In the genomic region with DNA sequence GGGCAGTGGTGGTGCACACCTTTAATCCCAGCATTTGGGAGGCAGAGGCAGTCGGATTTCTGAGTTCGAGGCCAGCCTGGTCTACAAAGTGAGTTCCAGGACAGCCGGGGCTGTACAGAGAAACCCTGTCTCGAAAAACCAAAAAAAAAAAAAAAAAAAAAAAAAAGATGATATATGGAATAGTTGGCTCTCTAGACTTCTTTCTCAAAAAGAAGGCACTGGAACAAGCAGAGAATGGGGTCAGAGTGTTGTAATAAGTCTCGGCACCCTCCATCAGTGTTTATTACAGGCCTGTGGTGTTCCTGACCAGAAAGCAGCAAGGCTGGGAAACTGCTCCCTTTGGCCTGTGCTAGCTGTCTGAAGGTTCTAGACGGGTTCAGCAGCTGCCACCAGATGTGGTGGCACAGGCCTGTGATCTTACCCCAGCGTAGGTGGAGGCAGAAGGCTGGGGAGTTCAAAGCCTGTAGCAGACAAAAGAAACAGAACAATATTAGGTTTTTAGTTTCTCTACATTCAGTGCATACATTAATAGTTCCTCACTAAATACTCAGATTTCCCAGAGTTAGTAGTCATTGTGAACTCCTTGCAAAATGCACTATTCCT, we compare ENCODE assay signal across 9 mouse cellular contexts. TPM values are rescaled to one million over a fixed set of nuclear protein-coding genes. Genes with fewer than 3 reads are reported as not detected.
DNase-seq lines count a peak whose midpoint lies in the region; ATAC-seq and TF ChIP-seq lines count a peak whose summit lies in the region.
"Had no signal": no experiment of that assay in that cellular context is flagged by ENCODE, and none has a peak within 500 bp of the region (broad histone marks: within the 10 kb centered on the region; RNA-seq: fewer than 3 reads in every experiment).

No protein-coding gene starts in this region.

- 0 out of 2 replicates have a peak overlapping the region, but pooled peaks have one; percentile 80 for H3K4me3 ChIP-seq in kidney, embryonic 16.5 days (ENCODE audit: low read length)
- no peak overlapping the region for H3K4me3 ChIP-seq in MEL (ENCODE audit: control insufficient read depth in 1 of 2, insufficient read depth in 1 of 2, low read depth in 2 of 2, low read length in 2 of 2)
- no peak overlapping the region for H3K4me3 ChIP-seq in forebrain, postnatal 0 days (ENCODE audit: low read depth, low read length)
- no peak overlapping the region for H3K4me3 ChIP-seq in midbrain, postnatal 0 days (ENCODE audit: low read depth, low read length)

- TF ChIP-seq CTCF in MEL (IDR thresholded peaks at IDR 0.05 in 2 of 3, conservative IDR thresholded peaks at IDR 0.05 in 1 of 3; ENCODE audit: control insufficient read depth in 1 of 3, insufficient read depth in 1 of 3, low read depth in 2 of 3, low read length in 3 of 3, poor library complexity in 1 of 3, severe bottlenecking in 1 of 3): no peak
- TF ChIP-seq CTCF in forebrain, postnatal 0 days (IDR thresholded peaks at IDR 0.05; ENCODE audit: low read depth): no peak
- no peak for TF ChIP-seq CTCF in midbrain, postnatal 0 days (IDR thresholded peaks at IDR 0.05)

- H3K9ac ChIP-seq in kidney, embryonic 16.5 days (replicated peaks; ENCODE audit: low read length): 0 out of 2 replicates have a peak overlapping the region, but pooled peaks have one; percentile 43
- peak overlapping the region; percentile 97 for H3K9ac ChIP-seq in MEL (ENCODE audit: control insufficient read depth, low read depth, low read length, poor library complexity, severe bottlenecking)
- peak overlapping the region; percentile 94; the same call in 1 of the 2 replicates for H3K9ac ChIP-seq in forebrain, postnatal 0 days
- H3K9ac ChIP-seq in midbrain, postnatal 0 days (replicated peaks; ENCODE audit: low read length, poor library complexity, severe bottlenecking): no peak overlapping the region
- H3K9ac ChIP-seq: limb, embryonic 15.5 days had no signal

- no peak for DNase-seq in kidney, adult 18-20 months
- DNase-seq in MEL (ENCODE audit: low read depth, low spot score): no peak
- DNase-seq in forebrain, postnatal 0 days: no peak
- no peak for DNase-seq in midbrain, postnatal 0 days (ENCODE audit: low spot score)
- DNase-seq in right cerebral cortex, postnatal 36 days (ENCODE audit: low spot score in 2 of 2): no peak
- DNase-seq in testis, postnatal 10 days (ENCODE audit: low spot score): no peak
- DNase-seq in kidney, adult 8-10 months: no peak

- H3K36me3 ChIP-seq in kidney, embryonic 16.5 days (ENCODE audit: insufficient read depth, low read length): peaks cover 20% of the 10 kb centered on the region
- H3K36me3 ChIP-seq in MEL (ENCODE audit: control insufficient read depth in 1 of 2, insufficient read depth in 2 of 2, low read length in 2 of 2): peaks cover 0 to 8% of the 10 kb centered on the region in 2 experiments; a peak in 2 of 4 replicates
- H3K36me3 ChIP-seq in forebrain, postnatal 0 days (ENCODE audit: insufficient read depth): 0 out of 2 replicates have a peak, but pooled peaks cover 21% of the 10 kb centered on the region
- H3K36me3 ChIP-seq in midbrain, postnatal 0 days (ENCODE audit: insufficient read depth, low read length): peaks cover 23% of the 10 kb centered on the region

- no peaks in the 10 kb centered on the region for H3K27me3 ChIP-seq in kidney, embryonic 16.5 days (ENCODE audit: insufficient read depth, low read length)
- no peaks in the 10 kb centered on the region for H3K27me3 ChIP-seq in MEL (ENCODE audit: control insufficient read depth in 1 of 2, insufficient read depth in 2 of 2, low read length in 2 of 2)
- no peaks in the 10 kb centered on the region for H3K27me3 ChIP-seq in forebrain, postnatal 0 days (ENCODE audit: insufficient read depth, low read length)
- H3K27me3 ChIP-seq in midbrain, postnatal 0 days (ENCODE audit: insufficient read depth, low read length): no peaks in the 10 kb centered on the region
- H3K27me3 ChIP-seq: limb, embryonic 15.5 days had no signal

- H3K27ac ChIP-seq in kidney, embryonic 16.5 days (ENCODE audit: low read length): no peak overlapping the region
- H3K27ac ChIP-seq in MEL (ENCODE audit: control insufficient read depth, low read depth, low read length): no peak overlapping the region
- no peak overlapping the region for H3K27ac ChIP-seq in forebrain, postnatal 0 days (ENCODE audit: low read depth, low read length)
- no peak overlapping the region for H3K27ac ChIP-seq in midbrain, postnatal 0 days (ENCODE audit: low read depth, low read length)

- no peak for TF ChIP-seq RAD21 in MEL (IDR thresholded peaks at IDR 0.05; ENCODE audit: low read depth, low read length)

- TF ChIP-seq EP300 in MEL (IDR thresholded peaks at IDR 0.05; ENCODE audit: low read depth in 1 of 2, low read length in 2 of 2): no peak

- H3K4me1 ChIP-seq in kidney, embryonic 16.5 days (ENCODE audit: insufficient read depth, low read length): peaks cover 6% of the 10 kb centered on the region; the same call in 1 of the 2 replicates
- peaks cover 0 to 13% of the 10 kb centered on the region in 2 experiments; a peak in 1 of 4 replicates for H3K4me1 ChIP-seq in MEL (ENCODE audit: control insufficient read depth in 1 of 2, insufficient read depth in 2 of 2, low read length in 2 of 2)
- peaks cover 6% of the 10 kb centered on the region for H3K4me1 ChIP-seq in forebrain, postnatal 0 days (ENCODE audit: insufficient read depth)
- peaks cover 5% of the 10 kb centered on the region; the same call in 1 of the 2 replicates for H3K4me1 ChIP-seq in midbrain, postnatal 0 days (ENCODE audit: insufficient read depth, low read length)

- peak overlapping the region; percentile 66; the same call in 1 of the 2 replicates for H3K4me2 ChIP-seq in kidney, embryonic 16.5 days (replicated peaks; ENCODE audit: low read depth, low read length)
- peak overlapping the region; percentile 56; the same call in 1 of the 2 replicates for H3K4me2 ChIP-seq in forebrain, postnatal 0 days (ENCODE audit: low read depth)
- peak overlapping the region; percentile 55 for H3K4me2 ChIP-seq in midbrain, postnatal 0 days (ENCODE audit: low read depth, low read length, poor library complexity, severe bottlenecking)

- peaks cover 9% of the 10 kb centered on the region for H3K79me2 ChIP-seq in MEL (ENCODE audit: control insufficient read depth, insufficient read depth, low read length, poor library complexity)

- no peak for TF ChIP-seq POLR2A in MEL (IDR thresholded peaks at IDR 0.05; ENCODE audit: control insufficient read depth in 1 of 2, insufficient read depth in 1 of 2, low read depth in 1 of 2, low read length in 2 of 2, poor library complexity in 1 of 2)

- 79% methylated on average over 7 of the region's 7 CpGs for WGBS in kidney, embryonic 16.5 days
- WGBS in forebrain, postnatal 0 days: 86% methylated on average over 7 of the region's 7 CpGs
- WGBS in midbrain, postnatal 0 days: 89% methylated on average over 7 of the region's 7 CpGs

- no peaks in the 10 kb centered on the region for H3K9me3 ChIP-seq in kidney, embryonic 16.5 days (ENCODE audit: low read length)
- no peaks in the 10 kb centered on the region for H3K9me3 ChIP-seq in MEL (replicated peaks; ENCODE audit: insufficient read depth, low read length)
- no peaks in the 10 kb centered on the region for H3K9me3 ChIP-seq in forebrain, postnatal 0 days (ENCODE audit: low read length)
- H3K9me3 ChIP-seq in midbrain, postnatal 0 days (ENCODE audit: low read length): no peaks in the 10 kb centered on the region
- H3K9me3 ChIP-seq: limb, embryonic 15.5 days had no signal

- ATAC-seq in kidney, embryonic 16.5 days (ENCODE audit: low FRiP score, low TSS enrichment): no peak
- ATAC-seq in forebrain, postnatal 0 days: no peak
- no peak for ATAC-seq in midbrain, postnatal 0 days (ENCODE audit: low FRiP score)

TF ChIP-seq in MEL, 35 proteins besides CTCF, POLR2A, EP300 and RAD21:
- peak; percentile 62 for TF ChIP-seq ZNF384 (IDR thresholded peaks at IDR 0.05; ENCODE audit: low read depth, low read length)
- TF ChIP-seq SMC3 (IDR thresholded peaks at IDR 0.05; ENCODE audit: low read depth, low read length): no peak
- TF ChIP-seq SIN3A (IDR thresholded peaks at IDR 0.05; ENCODE audit: low read length): no peak
- no peak for TF ChIP-seq POLR2AphosphoS2 (IDR thresholded peaks at IDR 0.05; ENCODE audit: low read length)
- TF ChIP-seq ZKSCAN1 (IDR thresholded peaks at IDR 0.05; ENCODE audit: low read depth, low read length): no peak

RNA-seq across cellular contexts. Expression of a gene that starts 1.6 kb away (rescaled TPM):
- polyA plus RNA-seq in kidney, embryonic 16.5 days (2015; fragmentation: Nextera tagmentation; extraction: Ambion mirVana): 97.2 and 99.7 TPM in 2 replicates
- total RNA-seq in MEL (2012; rRNA removed): 37.5 and 43.0 TPM in 2 replicates
- polyA plus RNA-seq in MEL (2012; ENCODE audit: insufficient read depth in 1 of 2, insufficient read length in 2 of 2, low read depth in 1 of 2, low replicate concordance in 2 of 2, missing spikeins in 1 of 2): 10 to 100 TPM in 1 of 2 experiments, not detected in 1; 31.5 TPM
- 116 and 121 TPM in 2 replicates for total RNA-seq in forebrain, postnatal 0 days (2014; rRNA removed)
- 134 and 135 TPM in 2 replicates for polyA plus RNA-seq in forebrain, postnatal 0 days (2015; fragmentation: Nextera tagmentation; extraction: Ambion mirVana)
- 93.4 and 108 TPM in 2 replicates for total RNA-seq in midbrain, postnatal 0 days (2014; rRNA removed)
- polyA plus RNA-seq in midbrain, postnatal 0 days (2015; fragmentation: Nextera tagmentation; extraction: Ambion mirVana): 137 and 142 TPM in 2 replicates

RNA-seq across cellular contexts. Expression of a gene that starts 11.2 kb away (rescaled TPM):
- polyA plus RNA-seq in kidney, embryonic 16.5 days (2015; fragmentation: Nextera tagmentation; extraction: Ambion mirVana): 52.5 and 52.7 TPM in 2 replicates
- total RNA-seq in MEL (2012; rRNA removed): 24.6 and 32.0 TPM in 2 replicates
- 10 to 100 TPM in 1 of 2 experiments, not detected in 1; 69.4 TPM for polyA plus RNA-seq in MEL (2012; ENCODE audit: insufficient read depth in 1 of 2, insufficient read length in 2 of 2, low read depth in 1 of 2, low replicate concordance in 2 of 2, missing spikeins in 1 of 2)
- 9.6 and 11.1 TPM in 2 replicates for total RNA-seq in forebrain, postnatal 0 days (2014; rRNA removed)
- 28.7 and 29.2 TPM in 2 replicates for polyA plus RNA-seq in forebrain, postnatal 0 days (2015; fragmentation: Nextera tagmentation; extraction: Ambion mirVana)
- 7.2 and 8.6 TPM in 2 replicates for total RNA-seq in midbrain, postnatal 0 days (2014; rRNA removed)
- 28.2 and 30.6 TPM in 2 replicates for polyA plus RNA-seq in midbrain, postnatal 0 days (2015; fragmentation: Nextera tagmentation; extraction: Ambion mirVana)

RNA-seq across cellular contexts. Expression of a gene that starts 23.1 kb away (rescaled TPM):
- polyA plus RNA-seq in kidney, embryonic 16.5 days (2015; fragmentation: Nextera tagmentation; extraction: Ambion mirVana): 55.2 and 62.2 TPM in 2 replicates
- total RNA-seq in MEL (2012; rRNA removed): 16.2 and 20.4 TPM in 2 replicates
- polyA plus RNA-seq in MEL (2012; ENCODE audit: insufficient read depth in 1 of 2, insufficient read length in 2 of 2, low read depth in 1 of 2, low replicate concordance in 2 of 2, missing spikeins in 1 of 2): 100 to 1,000 TPM in 1 of 2 experiments, 10 to 100 TPM in 1; 30.0 to 145 TPM
- 135 and 167 TPM in 2 replicates for total RNA-seq in forebrain, postnatal 0 days (2014; rRNA removed)
- polyA plus RNA-seq in forebrain, postnatal 0 days (2015; fragmentation: Nextera tagmentation; extraction: Ambion mirVana): 40.7 and 59.5 TPM in 2 replicates
- 164 and 177 TPM in 2 replicates for total RNA-seq in midbrain, postnatal 0 days (2014; rRNA removed)
- 58.4 and 62.8 TPM in 2 replicates for polyA plus RNA-seq in midbrain, postnatal 0 days (2015; fragmentation: Nextera tagmentation; extraction: Ambion mirVana)
